Mouse (Mus musculus) G1E-ER4 (cell line): ENCODE results near the gene Fgf22. TPM values are rescaled to one million over a fixed set of nuclear protein-coding genes. Genes with fewer than 3 reads are reported as not detected.

Experiments
- GATA1 ChIP-seq: IDR thresholded peaks from one replicate; pipeline ENCODE4 v1.8.0; 2012; ENCODE audit warnings: low read length, inconsistent platforms
- polyA plus RNA-seq: library from polyadenylated mRNA; stranded (reverse); fragments of >175 nt; gene quantifications from 2 replicates; pipeline ENCODE4 v1.2.3, GENCODE M21; 2012

Gene Fgf22
- polyA plus RNA-seq, 1 experiment, result not detected

- no peak for TF ChIP-seq GATA1
Observed at GRCm38 (mm10) chr10:79777103-79777531, 22.2 kb downstream of the Fgf22 start, which contains the start of gene Fstl3. Gene Fstl3, plus strand, starts transcription at chr10:79777272.

- no peak for TF ChIP-seq GATA1
Observed at GRCm38 (mm10) chr10:79778006-79778405, 23.1 kb downstream of the Fgf22 start.

- no peak for TF ChIP-seq GATA1
Observed at GRCm38 (mm10) chr10:79779193-79779592, 24.3 kb downstream of the Fgf22 start.

- TF ChIP-seq GATA1, result no peak
Observed at GRCm38 (mm10) chr10:79779784-79780663, 25.1 kb downstream of the Fgf22 start.

- no peak for TF ChIP-seq GATA1
Observed at GRCm38 (mm10) chr10:79780664-79781015, 25.8 kb downstream of the Fgf22 start.

GRCm38 (mm10) chr10:79781139-79781538 lies 26.3 kb downstream of the Fgf22 start:
- no peak for TF ChIP-seq GATA1

GRCm38 (mm10) chr10:79781956-79782355 lies 27.1 kb downstream of the Fgf22 start:
- TF ChIP-seq GATA1, result no peak

GRCm38 (mm10) chr10:79783050-79783449 lies 28.2 kb downstream of the Fgf22 start:
- no peak for TF ChIP-seq GATA1

- no peak for TF ChIP-seq GATA1
Observed at GRCm38 (mm10) chr10:79783920-79784800, 29.3 kb downstream of the Fgf22 start.

GRCm38 (mm10) chr10:79788386-79789158 lies 33.7 kb downstream of the Fgf22 start:
- no peak for TF ChIP-seq GATA1

GRCm38 (mm10) chr10:79789581-79789980 lies 34.7 kb downstream of the Fgf22 start:
- TF ChIP-seq GATA1, result no peak

GRCm38 (mm10) chr10:79790861-79791260 lies 36.0 kb downstream of the Fgf22 start, which contains the start of gene Prss57:
Gene Prss57, minus strand, starts transcription at chr10:79790961.
- TF ChIP-seq GATA1, result no peak

- TF ChIP-seq GATA1, result no peak
Observed at GRCm38 (mm10) chr10:79792339-79793040, 37.6 kb downstream of the Fgf22 start.

- no peak for TF ChIP-seq GATA1
Observed at GRCm38 (mm10) chr10:79793051-79793737, 38.3 kb downstream of the Fgf22 start, which contains the start of gene Palm. Gene Palm, plus strand, starts transcription at chr10:79793572.
